Mouse (Mus musculus) cerebellum, postnatal 25 days (tissue): ENCODE measurements around the gene Gkn3.

Experiments used
- DNase-seq, 2 experiments: peaks; one replicate each; pipeline ENCODE4 v3.0.0; 2021; ENCODE audit warnings: mixed read lengths in 2 of 2

Gkn3 gene

GRCm38 (mm10) chr6:87350829-87351228 lies 37.9 kb downstream of the Gkn3 start, which contains the start of gene Gkn1:
Gene Gkn1, minus strand, starts transcription at chr6:87350942.
- DNase-seq = no peak

GRCm38 (mm10) chr6:87335935-87336295 lies 52.8 kb downstream of the Gkn3 start:
- no peak for DNase-seq

GRCm38 (mm10) chr6:87335091-87335934 lies 53.4 kb downstream of the Gkn3 start, which contains the start of gene Antxr1:
Gene Antxr1, minus strand, starts transcription at chr6:87335821.
- DNase-seq = peak; percentile 59 to 60

GRCm38 (mm10) chr6:87334361-87335090 lies 54.2 kb downstream of the Gkn3 start:
- peak in 1 of 2 experiments; percentile 9 for DNase-seq
